Mouse (Mus musculus) testis, adult 2 months (tissue): ENCODE data around the gene Zfp426. TPM values are rescaled to one million over a fixed set of nuclear protein-coding genes. Genes with fewer than 3 reads are reported as not detected.

Experiments
- H3K27ac ChIP-seq: fragments of 200-500 bp; 2 replicates; pipeline ENCODE4 v1.5.1; 2012; ENCODE audit warnings: low read depth, low read length; ENCODE audit not compliant: control insufficient read depth, insufficient read depth
- H3K27me3 ChIP-seq: fragments of 200-500 bp; 2 replicates; pipeline ENCODE4 v1.6.1; 2012; ENCODE audit warnings: mild to moderate bottlenecking, low read length, moderate library complexity; ENCODE audit not compliant: control insufficient read depth, insufficient read depth
- H3K36me3 ChIP-seq: fragments of 200-500 bp; 2 replicates; pipeline ENCODE4 v1.6.1; 2012; ENCODE audit warnings: mild to moderate bottlenecking, low read length; ENCODE audit not compliant: control insufficient read depth, insufficient read depth
- H3K4me1 ChIP-seq: fragments of 200-500 bp; 2 replicates; pipeline ENCODE4 v1.6.1; 2012; ENCODE audit warnings: low read length; ENCODE audit not compliant: control insufficient read depth, insufficient read depth
- H3K4me3 ChIP-seq: fragments of 200-500 bp; 2 replicates; pipeline ENCODE4 v1.5.1; 2012; ENCODE audit warnings: low read depth, mild to moderate bottlenecking, low read length, moderate library complexity, mixed read lengths; ENCODE audit not compliant: control insufficient read depth
- CTCF ChIP-seq: fragments of 200-500 bp; IDR thresholded peaks from 2 replicates; pipeline ENCODE4 v1.5.1; 2012; ENCODE audit warnings: low read depth, mild to moderate bottlenecking, inconsistent platforms, low read length, moderate library complexity; ENCODE audit not compliant: control insufficient read depth, insufficient read depth, insufficient replicate concordance
- POLR2A ChIP-seq: fragments of 200-500 bp; IDR thresholded peaks from 2 replicates; pipeline ENCODE4 v1.6.1; 2012; ENCODE audit warnings: low read depth, mild to moderate bottlenecking, inconsistent platforms, low read length, moderate library complexity; ENCODE audit not compliant: control insufficient read depth
- polyA plus RNA-seq: library from polyadenylated mRNA; depleted of rRNA; stranded (reverse); fragments of >200 nt; gene quantifications from 2 replicates; pipeline ENCODE4 v1.2.3, GENCODE M21; 2012

Gene Zfp426
- polyA plus RNA-seq, 1 experiment, result 9.4 TPM

DNA sequence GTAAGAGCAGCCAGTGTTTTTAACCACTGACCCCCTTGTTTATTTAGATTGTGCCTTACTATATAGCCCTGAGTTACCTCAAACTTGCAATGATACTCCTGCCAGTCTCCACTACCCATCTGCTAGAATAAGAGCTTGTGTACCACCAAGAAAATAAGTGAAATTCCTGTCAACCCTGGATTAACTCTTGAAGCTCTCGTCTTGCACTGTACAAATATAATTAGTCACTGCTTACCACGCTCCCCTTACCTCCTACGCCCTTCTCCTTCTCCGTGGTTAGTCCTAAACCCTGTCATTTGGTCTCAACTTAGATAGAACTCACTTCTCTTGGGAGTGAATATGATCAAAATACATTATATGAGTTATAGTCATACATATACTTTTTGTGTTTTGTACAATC, 26.2 kb upstream of the Zfp426 start:
- H3K27me3 ChIP-seq, result no peaks in the 10 kb centered on the region
- H3K4me3 ChIP-seq, result no peak overlapping the region
- H3K36me3 ChIP-seq, result no peaks in the 10 kb centered on the region
- H3K4me1 ChIP-seq, result peaks cover 4% of the 10 kb centered on the region
- H3K27ac ChIP-seq, result no peak overlapping the region
- TF ChIP-seq CTCF (no peak), POLR2A (no peak)

GRCm38 (mm10) chr9:20517727-20518126, 25.2 kb upstream of the Zfp426 start:
- no peaks in the 10 kb centered on the region for H3K36me3 ChIP-seq
- TF ChIP-seq CTCF, result no peak
- TF ChIP-seq POLR2A, result no peak
- no peaks in the 10 kb centered on the region for H3K27me3 ChIP-seq
- no peak overlapping the region for H3K27ac ChIP-seq
- peaks cover 4% of the 10 kb centered on the region for H3K4me1 ChIP-seq
- no peak overlapping the region for H3K4me3 ChIP-seq

- TF ChIP-seq POLR2A (no peak), CTCF (no peak)
- Histone ChIP-seq H3K4me3 (no peak overlapping the region), H3K27ac (no peak overlapping the region), H3K36me3 (no peaks in the 10 kb centered on the region), H3K27me3 (no peaks in the 10 kb centered on the region), H3K4me1 (no peaks in the 10 kb centered on the region)
Measured at GRCm38 (mm10) chr9:20514016-20514415, 21.5 kb upstream of the Zfp426 start.

- no peaks in the 10 kb centered on the region for H3K27me3 ChIP-seq
- no peak overlapping the region for H3K27ac ChIP-seq
- H3K4me1 ChIP-seq, result no peaks in the 10 kb centered on the region
- TF ChIP-seq POLR2A, result no peak
- no peak for TF ChIP-seq CTCF
- H3K36me3 ChIP-seq, result no peaks in the 10 kb centered on the region
- no peak overlapping the region for H3K4me3 ChIP-seq
Measured at GRCm38 (mm10) chr9:20512714-20513113, 20.2 kb upstream of the Zfp426 start.

DNA sequence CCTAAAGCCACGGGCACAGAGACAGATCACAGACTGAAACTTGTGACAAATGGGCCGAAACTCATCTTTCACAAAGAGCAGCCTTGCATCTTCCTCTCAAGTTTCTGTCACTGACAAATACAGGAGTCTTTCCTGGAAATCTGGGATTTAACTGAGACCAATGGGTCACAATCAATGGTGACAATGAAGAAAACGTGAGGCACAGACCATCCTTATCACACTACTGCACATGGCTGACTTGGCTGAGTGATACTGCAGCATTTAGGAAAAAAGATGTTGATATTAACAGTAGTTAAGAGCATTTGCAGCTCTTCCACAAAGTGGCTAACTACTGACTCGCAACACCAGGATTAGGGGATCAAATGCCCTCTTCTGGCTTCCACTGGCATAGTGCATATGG, 19.1 kb upstream of the Zfp426 start:
- no peaks in the 10 kb centered on the region for H3K27me3 ChIP-seq
- no peak overlapping the region; the same call in 1 of the 2 replicates for H3K27ac ChIP-seq
- H3K4me1 ChIP-seq, result no peaks in the 10 kb centered on the region
- no peaks in the 10 kb centered on the region for H3K36me3 ChIP-seq
- TF ChIP-seq CTCF (no peak), POLR2A (no peak)
- H3K4me3 ChIP-seq, result no peak overlapping the region

DNA sequence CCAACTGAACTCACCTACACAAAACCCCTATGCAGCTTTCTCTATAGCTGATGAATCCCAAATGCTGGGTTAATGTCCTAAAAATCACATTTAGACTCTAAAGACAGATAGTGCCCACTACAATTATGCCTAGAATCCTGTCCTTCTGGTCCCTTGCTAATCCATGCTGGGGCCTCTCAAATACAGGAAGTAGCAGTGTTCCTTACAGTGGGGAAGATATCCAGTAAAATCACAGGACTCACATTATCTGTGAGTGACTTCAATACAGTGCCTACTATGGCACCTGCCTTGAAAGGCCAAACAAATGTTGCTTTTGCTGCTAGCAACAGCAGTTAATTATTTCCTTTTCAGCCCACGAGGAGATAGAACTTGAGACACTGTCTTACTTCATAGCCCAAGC, 17.8 kb upstream of the Zfp426 start:
- TF ChIP-seq CTCF (no peak), POLR2A (no peak)
- no peaks in the 10 kb centered on the region for H3K36me3 ChIP-seq
- no peaks in the 10 kb centered on the region for H3K27me3 ChIP-seq
- H3K4me3 ChIP-seq, result no peak overlapping the region
- peak overlapping the region; percentile 41; the same call in 1 of the 2 replicates for H3K27ac ChIP-seq
- no peaks in the 10 kb centered on the region for H3K4me1 ChIP-seq

DNA sequence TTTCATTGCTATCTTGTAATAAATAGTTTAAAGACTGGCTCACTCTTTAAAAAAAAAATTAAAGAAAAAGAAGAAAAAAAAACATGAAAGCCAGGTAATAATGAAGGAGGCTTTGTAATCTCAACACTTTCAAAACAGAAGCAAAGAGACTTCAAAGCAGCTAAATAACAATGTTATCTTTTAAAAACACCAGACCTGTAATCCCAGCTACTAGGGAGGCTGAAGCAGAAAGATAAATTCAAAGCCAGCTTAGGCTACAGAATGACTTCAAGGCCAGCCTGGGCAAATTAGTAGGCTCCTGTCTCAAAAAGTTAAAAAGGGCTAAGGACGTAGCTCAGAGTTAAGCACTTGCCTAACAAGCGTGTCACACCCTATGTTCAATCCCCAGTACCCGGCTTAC, 17.1 kb upstream of the Zfp426 start:
- TF ChIP-seq CTCF (no peak), POLR2A (no peak)
- peak overlapping the region; percentile 41; the same call in 1 of the 2 replicates for H3K27ac ChIP-seq
- H3K4me1 ChIP-seq, result no peaks in the 10 kb centered on the region
- H3K36me3 ChIP-seq, result no peaks in the 10 kb centered on the region
- no peaks in the 10 kb centered on the region for H3K27me3 ChIP-seq
- H3K4me3 ChIP-seq, result no peak overlapping the region

- H3K36me3 ChIP-seq, result no peaks in the 10 kb centered on the region
- TF ChIP-seq POLR2A (no peak), CTCF (no peak)
Measured at GRCm38 (mm10) chr9:20504801-20505200, 12.3 kb upstream of the Zfp426 start.

DNA sequence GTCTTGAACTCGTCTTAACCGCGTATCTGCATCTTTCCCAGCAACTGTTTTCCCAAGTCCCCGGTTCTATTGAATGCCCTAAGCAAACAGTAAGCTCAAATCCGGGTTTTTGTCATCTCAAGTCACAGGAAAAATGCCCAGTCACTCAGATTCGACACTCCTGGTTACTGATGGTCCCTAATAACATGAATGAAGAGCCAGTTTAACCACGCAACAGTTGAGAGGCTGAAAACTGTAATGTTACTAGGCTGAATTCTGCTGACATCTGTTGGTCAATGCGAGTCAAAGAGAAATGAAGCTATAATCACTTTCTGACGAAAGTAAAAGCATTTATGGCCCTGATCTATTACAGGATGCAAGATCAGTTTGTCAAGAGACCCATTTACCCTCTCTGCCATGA, 735 bp upstream of the Zfp426 start:
- Histone ChIP-seq H3K36me3 (no peaks in the 10 kb centered on the region), H3K27ac (peak overlapping the region; percentile 94; the same call in 1 of the 2 replicates), H3K27me3 (no peaks in the 10 kb centered on the region), H3K4me1 (no peaks in the 10 kb centered on the region), H3K4me3 (peak overlapping the region; percentile 98)
- TF ChIP-seq POLR2A (no peak), CTCF (no peak)

More at GRCm38 (mm10) chr9:20504801-20505200, 12.3 kb upstream of the Zfp426 start:
- no peaks in the 10 kb centered on the region for H3K4me1 ChIP-seq
- H3K27ac ChIP-seq, result no peak overlapping the region
- H3K27me3 ChIP-seq, result no peaks in the 10 kb centered on the region
- no peak overlapping the region for H3K4me3 ChIP-seq
